Comparison of ENCODE assay signal across 8 mouse cellular contexts in genomic region chr10:81770506-81771403, GRCm38 (mm10). TPM values are rescaled to one million over a fixed set of nuclear protein-coding genes. Genes with fewer than 3 reads are reported as not detected.
DNase-seq lines count a peak whose midpoint lies in the region; ATAC-seq and TF ChIP-seq lines count a peak whose summit lies in the region.
"Not testable (repeated sequence)": the region's sequence is repeated elsewhere in the genome, so short reads cannot be mapped to it uniquely, and the experiment has no call there.

Gene Gm3055 (minus strand): TSS chr10:81771161.

- not testable (repeated sequence) for H3K4me2 ChIP-seq in forebrain, embryonic 11.5 days (ENCODE audit: low read depth, low read length, severe bottlenecking); heart, embryonic 14.5 days (ENCODE audit: low read length); liver, embryonic 16.5 days (ENCODE audit: low read depth, low read length); midbrain, embryonic 13.5 days (replicated peaks); stomach, embryonic 14.5 days (replicated peaks; ENCODE audit: low read depth, low read length)

- not testable (repeated sequence) for H3K27me3 ChIP-seq in forebrain, embryonic 11.5 days (ENCODE audit: control insufficient read depth, insufficient read depth, low read length); heart, embryonic 14.5 days (ENCODE audit: control insufficient read depth, insufficient read depth, low read length); liver, embryonic 16.5 days (ENCODE audit: control insufficient read depth, insufficient read depth, low read depth, low read length); midbrain, embryonic 13.5 days; stomach, embryonic 14.5 days (ENCODE audit: control insufficient read depth, insufficient read depth, low read length)

- H3K36me3 ChIP-seq in forebrain, embryonic 11.5 days (ENCODE audit: control insufficient read depth, insufficient read depth, low read length); heart, embryonic 14.5 days (ENCODE audit: control insufficient read depth, insufficient read depth, low read length); liver, embryonic 16.5 days (ENCODE audit: control insufficient read depth, insufficient read depth); midbrain, embryonic 13.5 days; stomach, embryonic 14.5 days (ENCODE audit: control insufficient read depth, insufficient read depth, low read length): not testable (repeated sequence)

- not testable (repeated sequence) for DNase-seq in forebrain, embryonic 11.5 days (ENCODE audit: low spot score); left cerebral cortex, adult 2 months (ENCODE audit: extremely low spot score in 1 of 2, low spot score in 2 of 2)

- H3K9me3 ChIP-seq in forebrain, embryonic 11.5 days (ENCODE audit: control insufficient read depth, low read length); heart, embryonic 14.5 days (ENCODE audit: control insufficient read depth, low read length); liver, embryonic 16.5 days (replicated peaks; ENCODE audit: control insufficient read depth, low read length); midbrain, embryonic 13.5 days; stomach, embryonic 14.5 days (ENCODE audit: control insufficient read depth, low read depth, low read length): not testable (repeated sequence)

- no CpG with 5 or more reads among the region's 43 CpGs for WGBS in forebrain, embryonic 11.5 days
- no CpG with 5 or more reads among the region's 43 CpGs for WGBS in heart, embryonic 14.5 days
- WGBS in liver, embryonic 16.5 days (ENCODE audit: insufficient replicate concordance) = no CpG with 5 or more reads among the region's 43 CpGs
- no CpG with 5 or more reads among the region's 43 CpGs for WGBS in midbrain, embryonic 13.5 days
- WGBS in stomach, embryonic 14.5 days = no CpG with 5 or more reads among the region's 43 CpGs

- peak; percentile 90 for ATAC-seq in activated CD4-positive, CD25-positive, alpha-beta regulatory T cell, adult 4 months
- peak; percentile 99 for ATAC-seq in forebrain, embryonic 11.5 days (replicated peaks; ENCODE audit: low FRiP score)
- ATAC-seq in heart, embryonic 14.5 days (ENCODE audit: insufficient number of reproducible peaks, insufficient read depth, low FRiP score, low read depth) = peak; percentile 84
- ATAC-seq in inflammation-experienced regulatory T-cells, adult 6 months = peak; percentile 95
- ATAC-seq in liver, embryonic 16.5 days (ENCODE audit: low read depth) = peak; percentile 74
- peak; percentile 98 for ATAC-seq in midbrain, embryonic 13.5 days
- ATAC-seq in stomach, embryonic 14.5 days (ENCODE audit: insufficient number of reproducible peaks, insufficient read depth, low FRiP score, low read depth) = peak; percentile 93

- TF ChIP-seq CTCF in left cerebral cortex, adult 2 months (IDR thresholded peaks at IDR 0.05) = not testable (repeated sequence)

- not testable (repeated sequence) for H3K27ac ChIP-seq in forebrain, embryonic 11.5 days (ENCODE audit: low read depth, low read length); heart, embryonic 14.5 days (replicated peaks in 1 of 2; ENCODE audit: control insufficient read depth in 1 of 2, insufficient read depth in 1 of 2, low read depth in 2 of 2, low read length in 2 of 2); left cerebral cortex, adult 2 months; liver, embryonic 16.5 days (ENCODE audit: low read length); midbrain, embryonic 13.5 days; stomach, embryonic 14.5 days (ENCODE audit: low read length)

- not testable (repeated sequence) for H3K4me1 ChIP-seq in forebrain, embryonic 11.5 days (replicated peaks; ENCODE audit: control insufficient read depth, insufficient read depth, low read length); heart, embryonic 14.5 days (ENCODE audit: control insufficient read depth in 2 of 2, insufficient read depth in 2 of 2, low read length in 2 of 2); liver, embryonic 16.5 days (ENCODE audit: control insufficient read depth, low read depth, low read length); midbrain, embryonic 13.5 days (replicated peaks); stomach, embryonic 14.5 days (ENCODE audit: control insufficient read depth, insufficient read depth, low read length)

- intact Hi-C loops in left cerebral cortex, adult 2 months (cut with DNase I) = not testable (repeated sequence)

- not testable (repeated sequence) for H3K4me3 ChIP-seq in forebrain, embryonic 11.5 days (ENCODE audit: low read depth, low read length); heart, embryonic 14.5 days (ENCODE audit: control insufficient read depth in 1 of 2, insufficient read depth in 1 of 2, low read depth in 1 of 2, low read length in 2 of 2); left cerebral cortex, adult 2 months; liver, embryonic 16.5 days (ENCODE audit: low read depth, low read length); midbrain, embryonic 13.5 days (replicated peaks); stomach, embryonic 14.5 days (ENCODE audit: low read depth, low read length)

- H3K9ac ChIP-seq in forebrain, embryonic 11.5 days (ENCODE audit: low read length); heart, embryonic 14.5 days (ENCODE audit: low read length); liver, embryonic 16.5 days (ENCODE audit: low read depth, low read length); midbrain, embryonic 13.5 days (replicated peaks); stomach, embryonic 14.5 days (replicated peaks; ENCODE audit: low read depth, low read length): not testable (repeated sequence)

RNA-seq across cellular contexts. Expression of gene Gm3055, which starts in this region (rescaled TPM):
- 1 to 10 TPM; 6.6 to 7.3 TPM for polyA plus RNA-seq in activated CD4-positive, CD25-positive, alpha-beta regulatory T cell, adult 4 months (2017; shearing (Covaris generic))
- polyA plus RNA-seq in forebrain, embryonic 11.5 days (2014; fragmentation: Nextera tagmentation; extraction: Ambion mirVana) = 13.9 and 16.5 TPM in 2 replicates
- polyA plus RNA-seq in heart, embryonic 14.5 days (2014; fragmentation: Nextera tagmentation; extraction: Ambion mirVana) = 4.7 and 4.9 TPM in 2 replicates
- 1 to 10 TPM; 6.9 to 9.1 (median 7.6) TPM for polyA plus RNA-seq in inflammation-experienced regulatory T-cells, adult 6 months (2017; shearing (Covaris generic))
- total RNA-seq in left cerebral cortex, adult 2 months (2021) = 10 to 100 TPM; 10.5 to 11.3 TPM
- polyA plus RNA-seq in liver, embryonic 16.5 days (2015; fragmentation: Nextera tagmentation; extraction: Ambion mirVana) = 1.1 TPM in 2 replicates
- 16.4 and 19.3 TPM in 2 replicates for polyA plus RNA-seq in midbrain, embryonic 13.5 days (2015; fragmentation: Nextera tagmentation; extraction: Ambion mirVana)
- 13.9 and 15.3 TPM in 2 replicates for polyA plus RNA-seq in stomach, embryonic 14.5 days (2014; fragmentation: Nextera tagmentation; extraction: Ambion mirVana)
